Mouse (Mus musculus) adrenal gland, adult 8-10 months (tissue): ENCODE data around the gene Rpgrip1l. TPM values are rescaled to one million over a fixed set of nuclear protein-coding genes. Genes with fewer than 3 reads are reported as not detected.

Experiments used
- DNase-seq: peaks from one replicate; pipeline ENCODE4 v3.0.0; 2022
- total RNA-seq, 4 experiments: library from RNA; stranded (reverse); gene quantifications; 2 replicates each; pipeline ENCODE4 v1.2.4; 2022

The Rpgrip1l gene
- total RNA-seq, 4 experiments from 2014 or later, result 4.8 to 14.5 (median 10.4) TPM

DNA sequence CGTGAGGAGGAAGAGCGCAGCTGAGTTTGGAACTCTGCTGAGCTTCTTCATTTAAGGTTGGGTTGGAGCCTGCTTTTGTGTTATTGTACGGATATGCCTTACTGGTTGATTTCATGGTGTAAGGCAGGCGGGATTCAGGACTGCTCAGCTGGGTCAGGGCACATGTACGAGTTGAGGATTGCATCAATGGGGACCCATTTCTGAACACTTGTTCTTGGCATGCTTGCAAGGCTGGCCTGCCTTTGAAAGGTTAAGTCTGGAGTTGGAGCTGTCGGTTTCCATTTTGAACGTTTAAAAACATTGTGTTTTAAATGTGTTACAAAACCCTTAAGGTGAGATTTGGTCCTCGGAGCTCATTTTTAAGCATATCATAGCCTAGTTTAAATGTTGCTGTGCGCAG, 16.0 kb upstream of the Rpgrip1l start:
- no peak for DNase-seq

- DNase-seq, result no peak
Measured at GRCm38 (mm10) chr8:91327471-91328205, 14.6 kb upstream of the Rpgrip1l start.

- DNase-seq, result no peak
Measured at GRCm38 (mm10) chr8:91326946-91327345, 13.9 kb upstream of the Rpgrip1l start.

DNA sequence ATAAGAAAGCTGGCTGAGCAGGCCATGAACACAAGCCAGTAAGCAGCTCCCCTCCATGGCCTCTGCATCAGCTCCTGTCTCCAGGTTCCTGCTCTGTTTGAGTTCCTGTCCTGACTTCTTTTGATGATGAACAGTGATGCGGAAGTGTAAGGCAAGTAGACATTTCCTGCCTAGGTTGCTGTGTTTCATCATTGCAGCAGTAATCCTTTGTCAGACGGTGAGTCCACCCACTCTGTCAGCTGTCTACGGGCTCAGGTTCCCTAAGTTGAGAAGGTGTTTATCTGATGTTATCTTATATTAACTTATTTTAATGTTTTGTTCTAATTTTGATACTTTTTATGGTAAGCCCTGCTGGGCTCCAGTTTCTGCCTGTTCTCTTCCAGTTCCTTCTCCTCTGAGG, 13.0 kb upstream of the Rpgrip1l start:
- no peak for DNase-seq

- DNase-seq, result no peak
Measured at GRCm38 (mm10) chr8:91324916-91325315, 11.9 kb upstream of the Rpgrip1l start.

GRCm38 (mm10) chr8:91324271-91324670, 11.2 kb upstream of the Rpgrip1l start:
- no peak for DNase-seq

GRCm38 (mm10) chr8:91323511-91323910, 10.4 kb upstream of the Rpgrip1l start:
- DNase-seq, result no peak

DNA sequence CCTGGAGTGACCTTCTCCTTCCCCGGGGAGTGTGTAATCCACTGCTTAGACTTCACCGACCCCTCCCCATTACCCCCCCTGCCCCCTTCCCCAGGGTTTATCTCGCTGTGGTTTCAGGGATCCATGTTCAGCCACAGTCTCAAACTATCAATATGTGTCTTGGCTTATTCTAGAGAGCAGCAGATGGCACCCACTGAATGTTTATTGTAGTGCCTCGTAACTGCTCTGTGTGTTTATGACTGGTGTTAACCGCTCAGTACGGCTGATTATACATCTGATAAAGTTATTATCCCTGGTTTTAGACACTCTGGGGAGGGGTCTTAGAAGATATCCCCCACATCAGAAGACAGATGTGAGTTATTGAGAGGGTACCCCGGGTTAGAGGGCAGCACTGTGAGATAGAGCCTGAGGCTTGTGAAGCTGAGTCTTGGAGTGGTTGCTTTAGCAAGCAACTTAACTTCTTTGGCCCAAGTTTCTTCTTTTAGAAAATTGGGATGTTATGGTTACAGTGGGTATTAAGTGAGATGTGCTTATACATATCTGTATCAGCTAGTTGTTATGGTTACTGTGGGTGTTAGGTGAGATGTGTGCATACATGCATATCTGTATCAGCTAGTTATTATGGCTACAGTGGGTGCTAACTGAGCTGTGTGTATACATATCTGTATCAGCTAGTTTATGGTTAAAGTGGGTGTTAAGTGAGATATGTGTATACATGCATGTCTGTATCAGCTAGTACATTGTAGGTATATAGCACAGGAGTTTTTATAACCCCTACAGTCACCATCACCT, 6.1 kb upstream of the Rpgrip1l start:
- DNase-seq, result no peak

DNA sequence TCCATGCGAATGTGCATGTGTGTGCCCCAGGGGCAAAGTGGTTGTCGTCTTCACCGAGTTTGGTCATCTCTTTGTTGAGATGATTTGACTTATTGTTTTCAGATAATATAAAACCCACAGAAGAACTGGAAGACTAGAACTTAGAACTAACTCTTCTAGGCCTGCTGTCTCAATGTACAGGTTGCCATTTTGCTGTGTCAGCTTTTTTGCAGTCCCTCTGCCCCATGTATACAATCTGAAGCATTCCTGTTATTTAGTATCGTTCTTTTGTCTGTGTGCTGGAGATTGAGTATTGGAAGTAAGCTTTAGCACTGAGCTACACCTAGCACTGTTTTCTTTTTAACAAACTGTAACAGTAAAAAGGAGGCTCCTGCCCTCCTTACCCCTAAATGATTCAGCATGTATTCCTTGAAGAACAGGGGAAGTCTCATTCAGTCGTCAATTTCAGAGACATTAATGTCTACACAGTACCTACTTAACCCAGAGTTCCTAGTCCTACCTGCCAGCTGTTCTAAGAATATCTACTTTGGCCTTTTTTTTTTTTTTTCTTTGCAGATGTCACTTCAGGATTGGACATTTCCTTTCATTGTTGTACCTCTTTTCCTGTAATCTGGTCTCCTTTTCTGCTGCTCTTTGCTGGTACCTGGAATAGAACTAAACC, 4.6 kb upstream of the Rpgrip1l start:
- DNase-seq, result no peak

- no peak for DNase-seq
Measured at GRCm38 (mm10) chr8:91312342-91312741, 720 bp downstream of the Rpgrip1l start.

- DNase-seq, result no peak
Measured at GRCm38 (mm10) chr8:91304481-91305386, 8.3 kb downstream of the Rpgrip1l start.

DNA sequence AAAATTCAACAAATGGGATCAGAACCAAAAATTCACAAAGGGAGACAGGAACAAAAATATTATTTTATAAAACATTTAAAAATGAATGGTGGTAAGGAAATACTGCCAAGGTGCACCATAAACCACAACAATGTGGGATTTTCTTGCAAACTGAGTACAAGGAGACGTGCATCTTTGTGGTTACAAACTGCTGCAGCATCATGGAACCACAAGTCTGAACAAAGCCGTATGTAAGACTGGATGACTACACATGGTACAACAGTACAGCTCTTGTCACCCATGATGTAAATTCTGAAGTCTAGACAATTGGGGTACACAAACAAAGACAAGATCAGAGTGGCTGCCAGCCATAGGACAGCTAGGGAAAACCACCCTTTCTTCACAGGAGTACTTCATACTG, 14.4 kb downstream of the Rpgrip1l start:
- DNase-seq, result no peak

DNA sequence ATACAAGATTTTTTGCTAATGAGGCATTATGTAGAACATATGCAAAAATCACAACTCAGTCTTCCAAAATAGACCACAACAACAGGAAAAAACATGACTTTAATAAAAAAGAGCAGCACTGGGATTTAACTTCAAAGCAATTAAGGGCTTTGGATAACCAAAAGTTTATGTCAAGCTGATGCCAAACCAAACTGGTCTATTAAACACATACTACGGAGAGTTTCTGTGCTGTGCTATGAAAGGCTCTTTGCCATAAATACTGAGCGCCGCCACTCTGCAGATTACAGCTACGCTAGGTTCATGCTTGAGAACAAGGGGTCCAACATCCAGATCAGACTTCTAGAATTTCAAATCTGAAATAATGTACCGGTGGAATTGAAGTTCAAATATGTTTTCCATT, 17.3 kb downstream of the Rpgrip1l start:
- DNase-seq, result no peak

- DNase-seq, result no peak
Measured at GRCm38 (mm10) chr8:91290576-91290975, 22.5 kb downstream of the Rpgrip1l start.

GRCm38 (mm10) chr8:91286237-91286636, 26.8 kb downstream of the Rpgrip1l start:
- DNase-seq, result no peak

DNA sequence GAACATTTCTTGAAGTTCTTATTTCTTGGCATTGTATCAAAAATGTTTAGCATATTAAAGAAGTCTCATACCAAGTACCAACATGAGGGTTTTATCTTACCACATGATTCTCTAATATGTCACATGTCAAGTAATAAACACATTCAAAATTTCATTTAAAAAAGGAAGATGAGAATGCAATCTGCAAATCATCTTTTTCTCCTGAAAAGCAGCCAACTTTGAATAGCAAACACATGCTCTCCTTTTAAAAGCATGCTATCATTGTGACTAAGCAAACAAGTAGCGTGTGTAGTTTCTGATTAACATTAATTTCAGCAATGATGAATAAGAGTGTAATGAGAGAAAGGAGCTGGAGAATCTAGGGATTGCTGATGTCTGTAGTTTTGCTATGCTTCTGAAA, 29.2 kb downstream of the Rpgrip1l start:
- DNase-seq, result no peak

- DNase-seq, result no peak
Measured at GRCm38 (mm10) chr8:91282655-91283054, 30.4 kb downstream of the Rpgrip1l start.

DNA sequence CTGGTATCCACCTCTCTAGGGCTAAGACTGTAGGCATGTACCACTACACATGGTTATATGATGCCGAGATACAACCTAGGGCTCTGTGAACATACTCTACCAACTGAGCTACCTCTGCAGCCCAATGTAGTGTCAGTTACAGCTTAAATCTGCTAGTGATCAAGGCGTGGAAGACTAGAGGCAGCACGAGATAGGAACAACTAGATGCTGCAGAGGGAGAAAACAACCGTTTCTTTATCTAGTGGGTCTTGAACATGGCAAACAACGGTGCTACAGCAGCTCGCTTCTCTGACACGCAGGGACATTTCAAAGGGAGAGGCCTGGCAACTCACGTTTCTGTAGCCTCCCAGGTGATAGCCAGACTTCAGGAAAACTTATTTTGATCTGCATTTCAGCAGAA, 31.5 kb downstream of the Rpgrip1l start:
- DNase-seq, result no peak

DNA sequence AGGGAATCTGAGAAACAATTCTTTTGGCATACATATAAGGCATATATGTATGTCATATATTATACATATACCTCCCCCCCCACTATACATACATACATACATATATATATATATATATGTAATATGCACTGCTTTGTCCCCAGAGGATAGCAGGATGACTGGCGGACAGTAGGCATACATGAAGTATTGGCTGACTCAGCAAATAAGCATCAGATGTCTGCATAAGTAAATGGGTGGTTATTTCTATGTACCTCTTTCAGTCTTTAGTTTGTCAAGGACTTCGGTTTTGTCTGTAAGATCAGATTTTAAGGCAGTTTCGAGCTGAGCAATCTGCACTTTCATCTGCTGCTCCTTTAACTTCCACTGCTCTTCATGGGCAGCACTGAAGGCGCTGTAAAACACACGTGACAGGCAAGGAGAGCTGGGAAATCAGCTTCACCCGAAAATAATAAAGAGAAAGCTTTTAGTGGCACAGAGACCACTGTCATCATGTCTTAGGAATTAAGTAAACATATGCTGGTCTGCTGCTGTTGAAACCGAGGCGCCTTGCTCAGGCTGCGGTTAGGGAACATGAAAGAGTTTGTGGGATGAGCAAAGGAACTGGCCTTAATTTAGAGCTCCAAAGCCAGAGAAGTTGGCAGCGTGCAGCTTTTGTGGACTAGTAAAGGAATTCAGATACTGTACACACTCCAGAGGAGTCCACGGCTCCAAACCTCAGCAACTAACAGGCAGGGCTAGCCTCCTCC, 32.4 kb downstream of the Rpgrip1l start:
- DNase-seq, result no peak

DNA sequence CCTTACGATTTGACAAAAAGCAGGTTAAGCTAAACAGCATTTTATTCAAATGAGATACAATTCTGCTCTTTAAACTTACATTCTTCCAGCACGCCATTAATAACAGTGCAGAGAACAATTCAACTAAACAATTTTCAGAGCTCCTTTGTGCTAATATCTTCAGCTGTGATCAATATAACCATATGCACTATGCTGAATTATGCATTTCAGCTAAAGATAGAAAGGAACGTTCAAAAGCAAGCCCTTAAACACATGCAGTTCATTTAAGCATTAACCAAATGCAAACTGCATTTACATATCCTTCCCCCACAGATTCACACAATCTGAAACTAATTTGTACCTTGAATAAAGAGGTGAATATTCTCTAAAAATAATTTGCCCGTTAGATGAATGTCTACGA, 35.0 kb downstream of the Rpgrip1l start:
- no peak for DNase-seq

GRCm38 (mm10) chr8:91276337-91276736, 36.7 kb downstream of the Rpgrip1l start:
- no peak for DNase-seq

- DNase-seq, result no peak
Measured at GRCm38 (mm10) chr8:91273493-91273892, 39.6 kb downstream of the Rpgrip1l start.
